Mouse (Mus musculus): ENCODE results near the gene Cntn5. TPM values are rescaled to one million over a fixed set of nuclear protein-coding genes. Genes with fewer than 3 reads are reported as not detected.
"Not testable (repeated sequence)": the region's sequence is repeated elsewhere in the genome, so short reads cannot be mapped to it uniquely, and the experiment has no call there.

Gene Cntn5
- polyA plus RNA-seq, 1 experiment from 2014 or later, result 13.4 TPM

DNA sequence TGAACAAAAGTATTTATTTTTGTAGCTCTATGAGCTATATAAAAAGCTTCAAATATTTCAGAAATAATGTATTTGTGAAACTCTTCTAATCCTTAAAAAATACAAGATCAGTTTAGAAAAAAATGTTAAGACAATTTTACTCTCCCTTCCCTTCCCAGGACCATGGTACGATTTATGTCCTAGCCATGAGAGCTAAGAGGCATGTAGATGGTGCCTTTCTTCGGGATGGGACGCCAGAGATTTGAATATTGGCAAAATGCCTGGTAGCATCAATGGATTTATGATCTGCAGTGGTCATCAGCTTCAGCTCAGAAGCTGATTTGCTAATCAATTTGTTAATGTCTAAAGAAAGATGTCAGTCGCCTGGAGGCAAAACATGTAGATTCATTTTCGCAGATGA, 258.6 kb downstream of the Cntn5 start:
- no peak overlapping the region for H3K27ac ChIP-seq (replicated peaks)

DNA sequence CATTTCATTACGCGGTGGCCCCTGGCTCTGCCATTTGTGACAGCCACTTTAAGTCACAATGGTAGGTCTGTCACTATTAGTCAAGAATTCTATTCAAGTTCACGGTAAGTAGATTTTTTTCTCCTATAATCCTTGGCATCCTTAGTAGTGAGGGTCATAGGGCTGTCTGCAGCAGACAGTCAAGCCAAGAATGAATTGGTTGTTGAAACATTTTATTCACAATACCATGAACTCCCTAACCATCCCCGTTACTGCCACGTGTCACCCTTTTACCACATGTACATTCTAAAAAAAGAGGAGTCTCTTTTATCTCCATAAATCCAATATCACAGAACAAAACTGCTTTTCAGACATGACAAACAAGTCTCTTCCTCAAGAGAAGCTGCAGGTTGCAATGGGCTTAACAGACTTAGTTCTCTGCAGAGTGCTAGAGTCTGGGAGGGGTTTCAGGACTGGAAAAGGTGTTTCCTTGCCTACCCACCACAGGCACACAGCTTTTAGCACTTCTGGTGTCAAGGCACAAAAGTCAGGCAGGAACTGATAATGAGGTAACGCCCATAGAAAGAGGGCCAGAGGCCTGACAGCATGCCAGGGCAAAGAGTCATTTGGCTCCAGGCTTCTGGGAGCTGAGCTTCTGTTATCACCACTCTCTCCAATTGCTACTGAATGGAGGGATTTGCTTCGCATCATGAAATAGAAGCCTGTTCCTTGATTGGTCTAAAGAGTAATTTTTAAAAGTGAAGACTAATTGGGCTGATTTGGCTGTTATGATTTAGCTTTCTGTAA, 259.3 kb downstream of the Cntn5 start:
- no peak overlapping the region for H3K4me3 ChIP-seq
- no peaks in the 10 kb centered on the region for H3K9me3 ChIP-seq
- H3K27ac ChIP-seq (replicated peaks), result no peak overlapping the region
- no peak; the same call in 1 of the 2 replicates for ATAC-seq (replicated peaks)
- no peaks in the 10 kb centered on the region for H3K36me3 ChIP-seq
- no peaks in the 10 kb centered on the region for H3K27me3 ChIP-seq
- 43% methylated on average over 7 of the region's 7 CpGs for WGBS
- no peaks in the 10 kb centered on the region for H3K4me1 ChIP-seq
- H3K9ac ChIP-seq (replicated peaks), result no peak overlapping the region
- no peak overlapping the region for H3K4me2 ChIP-seq (replicated peaks)

More for the DNA sequence above, 258.6 kb downstream of the Cntn5 start:
- H3K27me3 ChIP-seq, result no peaks in the 10 kb centered on the region
- no peak for ATAC-seq (replicated peaks)
- WGBS, result 81% methylated on average over 5 of the region's 5 CpGs
- no peaks in the 10 kb centered on the region for H3K9me3 ChIP-seq
- no peaks in the 10 kb centered on the region for H3K36me3 ChIP-seq
- no peak overlapping the region for H3K4me3 ChIP-seq
- no peaks in the 10 kb centered on the region for H3K4me1 ChIP-seq
- no peak overlapping the region for H3K9ac ChIP-seq (replicated peaks)
- H3K4me2 ChIP-seq (replicated peaks), result no peak overlapping the region

DNA sequence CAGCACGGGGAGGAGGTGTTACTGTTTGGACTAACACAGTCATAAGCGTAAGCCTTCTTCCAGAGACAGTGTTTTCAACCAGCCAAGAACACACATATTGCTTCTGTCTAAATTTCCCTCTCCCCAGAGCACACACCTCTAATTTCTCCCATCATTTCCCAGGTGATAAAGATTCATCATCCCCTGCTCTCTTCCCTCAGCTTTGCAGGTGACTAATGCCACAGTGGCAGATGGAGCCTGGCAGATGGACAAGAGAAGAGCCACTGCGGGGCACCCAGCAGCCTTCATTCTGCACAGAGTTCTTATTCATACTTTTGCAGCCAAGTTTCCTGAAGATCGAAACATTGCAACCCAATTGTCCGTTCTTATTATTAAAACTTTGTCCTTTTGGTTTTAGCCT, 286.5 kb downstream of the Cntn5 start:
- H3K9ac ChIP-seq (replicated peaks), result no peak overlapping the region
- H3K36me3 ChIP-seq, result no peaks in the 10 kb centered on the region
- 0 out of 2 replicates have a peak, but pooled peaks cover 4% of the 10 kb centered on the region for H3K4me1 ChIP-seq
- H3K9me3 ChIP-seq, result no peaks in the 10 kb centered on the region
- no peak overlapping the region for H3K4me2 ChIP-seq (replicated peaks)
- no peak overlapping the region for H3K4me3 ChIP-seq
- ATAC-seq (replicated peaks), result no peak; the same call in 1 of the 2 replicates
- no peak overlapping the region for H3K27ac ChIP-seq (replicated peaks)
- no peaks in the 10 kb centered on the region for H3K27me3 ChIP-seq
- 65% methylated on average over 5 of the region's 5 CpGs for WGBS

DNA sequence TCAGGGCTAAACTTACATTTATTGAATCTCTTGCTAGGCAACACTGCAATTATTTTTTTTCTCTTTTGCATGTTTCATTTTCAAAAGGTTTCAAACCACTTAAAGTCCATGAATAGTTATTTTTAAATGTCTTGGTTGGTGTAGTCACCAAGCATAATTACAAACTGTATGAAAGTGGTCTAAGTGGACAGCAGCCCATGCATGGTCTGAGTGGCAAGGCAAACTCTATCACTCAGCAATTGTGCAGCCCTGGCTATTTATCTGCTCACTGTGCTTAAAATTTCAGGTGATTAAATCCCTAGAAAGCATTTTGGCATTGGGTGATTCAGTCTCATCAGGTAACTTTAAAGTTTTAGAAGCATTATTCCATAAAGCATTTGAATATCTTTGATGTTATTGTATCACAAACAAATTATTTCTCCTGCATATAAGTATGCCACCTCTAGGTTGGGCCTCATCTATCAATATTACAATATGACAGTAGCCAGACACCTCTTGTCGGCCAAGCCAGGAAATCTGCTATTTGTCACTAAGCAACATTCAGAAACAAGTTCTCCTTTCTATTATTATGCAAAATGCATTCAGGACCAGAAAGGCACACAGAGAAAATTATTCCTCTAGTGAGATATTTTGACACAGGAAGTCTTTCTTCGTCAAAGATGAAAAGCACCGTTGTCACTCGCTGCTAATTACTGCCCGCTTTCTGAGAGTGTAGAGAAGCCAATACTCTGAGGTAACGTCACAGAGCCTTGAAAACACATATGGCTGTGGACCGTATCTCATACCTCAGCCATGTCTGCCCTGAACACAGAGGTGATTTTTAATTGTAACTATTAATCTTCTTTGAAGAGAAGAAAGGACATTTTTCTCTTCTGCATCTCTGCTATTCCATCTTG, 329.0 kb downstream of the Cntn5 start:
- no peak overlapping the region for H3K4me2 ChIP-seq (replicated peaks)
- no peaks in the 10 kb centered on the region for H3K9me3 ChIP-seq
- no peak overlapping the region for H3K4me3 ChIP-seq
- no peak overlapping the region for H3K27ac ChIP-seq (replicated peaks)
- no peaks in the 10 kb centered on the region for H3K36me3 ChIP-seq
- H3K9ac ChIP-seq (replicated peaks), result no peak overlapping the region
- H3K27me3 ChIP-seq, result no peaks in the 10 kb centered on the region
- WGBS, result 13% methylated on average over 7 of the region's 7 CpGs
- peaks cover 12% of the 10 kb centered on the region for H3K4me1 ChIP-seq
- ATAC-seq (replicated peaks), result peak; percentile 86

DNA sequence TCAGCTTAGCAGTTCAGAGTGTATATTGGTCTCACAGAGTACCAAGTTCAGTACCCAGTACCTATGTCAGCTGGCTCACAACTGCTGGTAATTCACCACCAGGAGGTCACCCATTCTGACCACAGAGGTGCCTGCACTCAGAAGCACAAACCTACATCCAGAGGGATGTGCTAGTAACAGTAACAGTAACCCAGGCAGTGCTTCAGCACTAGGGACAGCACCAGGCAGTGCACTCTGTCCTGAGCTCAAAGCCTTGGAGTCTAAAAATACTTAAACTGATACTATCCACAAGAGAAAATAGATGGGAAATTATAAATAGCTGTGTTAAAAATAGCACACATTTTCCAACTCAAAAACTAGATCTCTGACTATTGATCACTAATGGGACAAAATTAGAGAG, 334.7 kb downstream of the Cntn5 start:
- Histone ChIP-seq H3K27me3 (no peaks in the 10 kb centered on the region), H3K27ac (replicated peaks) (no peak overlapping the region), H3K9ac (replicated peaks) (no peak overlapping the region), H3K4me1 (no peaks in the 10 kb centered on the region), H3K36me3 (no peaks in the 10 kb centered on the region), H3K9me3 (no peaks in the 10 kb centered on the region), H3K4me2 (replicated peaks) (no peak overlapping the region), H3K4me3 (no peak overlapping the region)
- ATAC-seq (replicated peaks), result no peak

DNA sequence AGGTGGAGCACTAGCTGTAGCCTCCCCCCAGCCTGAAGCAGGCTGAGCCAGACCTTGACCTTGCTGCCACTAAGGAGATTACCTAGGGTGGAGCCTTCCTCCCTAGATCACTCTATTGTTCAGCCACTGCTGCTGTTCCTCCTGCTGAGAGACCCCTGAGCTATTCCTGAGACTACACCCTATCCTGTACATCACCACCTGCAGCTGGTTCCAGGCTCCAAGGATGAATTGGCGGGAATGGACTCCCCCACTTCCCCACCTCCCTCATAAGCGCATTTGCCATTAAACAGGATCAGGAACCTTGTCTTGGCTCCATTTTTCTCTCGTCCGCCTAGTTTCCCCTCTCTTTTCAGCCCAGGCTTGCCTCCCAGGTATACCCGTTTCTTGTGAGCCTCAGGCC, 363.7 kb downstream of the Cntn5 start:
- not testable (repeated sequence) for H3K4me2 ChIP-seq (replicated peaks); ATAC-seq (replicated peaks); H3K36me3 ChIP-seq; H3K9ac ChIP-seq (replicated peaks); H3K9me3 ChIP-seq; H3K27me3 ChIP-seq; H3K27ac ChIP-seq (replicated peaks); H3K4me3 ChIP-seq; H3K4me1 ChIP-seq
- 68% methylated on average over 5 of the region's 5 CpGs for WGBS

DNA sequence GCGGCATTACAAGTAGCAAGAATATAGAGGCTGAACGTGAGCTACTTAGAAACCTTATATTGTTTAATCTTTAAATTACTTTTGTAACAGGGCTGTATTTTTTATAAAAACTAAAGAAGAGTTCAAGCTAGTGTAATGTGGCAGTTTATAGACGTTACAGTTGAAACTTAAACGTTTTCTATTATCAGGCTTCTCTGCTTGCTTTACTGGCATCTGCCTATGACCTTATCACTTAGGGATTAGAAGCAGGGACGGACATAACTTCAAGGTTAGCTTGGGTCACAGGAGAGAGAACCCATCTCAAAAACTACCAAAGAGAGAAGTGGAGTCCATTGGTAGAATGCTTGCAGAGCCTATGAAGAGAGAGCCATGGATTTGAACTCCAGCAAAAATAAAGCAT, 372.3 kb downstream of the Cntn5 start:
- Histone ChIP-seq H3K4me3 (no peak overlapping the region), H3K27me3 (no peaks in the 10 kb centered on the region), H3K4me2 (replicated peaks) (no peak overlapping the region), H3K27ac (replicated peaks) (no peak overlapping the region), H3K9me3 (no peaks in the 10 kb centered on the region), H3K36me3 (no peaks in the 10 kb centered on the region), H3K9ac (replicated peaks) (no peak overlapping the region), H3K4me1 (peaks cover 14% of the 10 kb centered on the region)
- 88% methylated on average over 5 of the region's 5 CpGs for WGBS
- ATAC-seq (replicated peaks), result no peak

DNA sequence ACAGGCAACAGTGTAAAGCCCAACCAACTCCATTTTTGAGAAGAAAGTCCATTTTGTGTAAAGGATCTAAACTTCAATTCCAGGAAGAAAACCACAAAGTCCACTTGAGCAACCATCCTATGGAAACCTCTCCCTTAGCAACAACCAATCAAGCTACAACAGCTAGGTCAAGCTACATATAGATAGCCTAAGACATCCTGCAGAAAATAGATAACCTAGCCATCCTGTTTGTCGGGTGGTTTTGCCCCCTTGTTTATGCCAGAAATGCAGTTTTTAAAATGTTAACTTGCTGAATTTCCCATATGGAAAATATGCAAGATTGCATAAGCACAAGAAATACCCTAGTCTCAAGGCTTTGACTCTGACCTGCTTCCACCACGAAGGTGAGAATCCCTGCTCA, 373.5 kb downstream of the Cntn5 start:
- no peak for ATAC-seq (replicated peaks)
- WGBS, result 87% methylated on average over 2 of the region's 2 CpGs
- no peak overlapping the region for H3K27ac ChIP-seq (replicated peaks)
- H3K4me3 ChIP-seq, result no peak overlapping the region
- no peaks in the 10 kb centered on the region for H3K27me3 ChIP-seq
- no peaks in the 10 kb centered on the region for H3K9me3 ChIP-seq
- H3K4me2 ChIP-seq (replicated peaks), result no peak overlapping the region
- peaks cover 17% of the 10 kb centered on the region for H3K4me1 ChIP-seq
- H3K9ac ChIP-seq (replicated peaks), result no peak overlapping the region
- no peaks in the 10 kb centered on the region for H3K36me3 ChIP-seq

DNA sequence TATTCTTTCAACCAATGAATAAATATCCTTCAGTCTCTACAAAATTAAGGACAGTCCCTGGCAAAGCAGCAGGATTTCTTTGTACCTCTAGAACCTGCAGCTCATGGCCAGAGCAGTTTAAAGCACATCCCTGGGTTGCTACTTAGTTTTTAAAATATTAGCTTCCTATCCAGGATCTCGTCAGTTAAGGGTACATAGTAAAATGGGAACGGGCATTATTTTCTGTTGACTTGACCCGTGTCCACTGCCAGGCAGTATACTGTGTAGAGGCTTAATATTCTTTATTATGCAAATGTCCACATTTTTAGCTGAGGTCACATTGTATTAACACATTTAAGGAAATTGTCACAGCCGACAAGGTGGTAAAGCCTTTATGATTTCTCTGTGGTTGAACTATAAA, 375.0 kb downstream of the Cntn5 start:
- Histone ChIP-seq H3K4me1 (peaks cover 17% of the 10 kb centered on the region), H3K9me3 (no peaks in the 10 kb centered on the region), H3K36me3 (no peaks in the 10 kb centered on the region), H3K27ac (replicated peaks) (no peak overlapping the region), H3K27me3 (no peaks in the 10 kb centered on the region), H3K9ac (replicated peaks) (no peak overlapping the region), H3K4me3 (no peak overlapping the region), H3K4me2 (replicated peaks) (no peak overlapping the region)
- ATAC-seq (replicated peaks), result 0 out of 2 replicates have a peak, but pooled peaks have one; percentile 35
- WGBS, result 6% methylated on average over 4 of the region's 4 CpGs

DNA sequence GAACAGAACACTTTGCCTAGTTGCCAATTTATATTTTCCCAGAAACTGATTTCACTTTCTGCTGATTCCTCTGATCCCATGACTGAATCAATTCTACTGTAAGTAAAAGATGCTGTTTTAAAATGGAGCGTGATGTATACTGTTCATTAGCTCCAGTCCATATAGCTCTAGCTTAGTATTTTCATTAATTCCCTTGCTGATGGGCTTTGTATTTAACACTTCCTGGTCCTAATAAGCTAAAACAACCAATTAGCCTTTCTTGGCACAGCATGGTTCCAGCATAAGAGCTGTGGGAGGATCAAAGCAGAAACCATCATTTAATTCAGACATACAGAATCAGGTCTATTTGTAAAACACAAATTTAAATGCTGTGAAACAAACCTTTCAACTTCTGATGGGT, 375.5 kb downstream of the Cntn5 start:
- no peak overlapping the region for H3K4me3 ChIP-seq
- no peaks in the 10 kb centered on the region for H3K9me3 ChIP-seq
- WGBS, result 3% methylated on average over 1 of the region's 1 CpGs
- no peak overlapping the region for H3K9ac ChIP-seq (replicated peaks)
- peak; percentile 78 for ATAC-seq (replicated peaks)
- H3K4me2 ChIP-seq (replicated peaks), result no peak overlapping the region
- H3K27ac ChIP-seq (replicated peaks), result no peak overlapping the region
- no peaks in the 10 kb centered on the region for H3K36me3 ChIP-seq
- H3K27me3 ChIP-seq, result no peaks in the 10 kb centered on the region
- H3K4me1 ChIP-seq, result peaks cover 17% of the 10 kb centered on the region

DNA sequence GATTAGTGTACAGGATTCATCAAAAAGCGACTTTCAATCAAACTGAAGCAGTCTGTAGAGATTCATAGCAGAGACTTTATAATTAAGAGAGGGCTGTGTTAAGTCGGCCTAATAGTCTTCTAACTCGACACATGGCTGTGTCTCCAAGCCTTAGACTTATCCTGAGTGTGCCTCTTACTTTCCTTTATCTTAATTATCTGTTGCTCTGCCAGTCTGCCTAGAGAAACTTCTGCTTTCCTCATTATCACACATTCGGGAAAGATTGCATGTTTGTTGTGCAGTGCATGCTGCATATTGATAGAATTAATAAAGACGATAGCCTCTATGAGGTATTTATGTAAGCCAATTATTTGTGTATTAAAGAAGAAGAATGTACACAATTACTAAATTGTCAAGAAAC, 375.9 kb downstream of the Cntn5 start:
- peak; percentile 30; the same call in 1 of the 2 replicates for ATAC-seq (replicated peaks)
- H3K9me3 ChIP-seq, result no peaks in the 10 kb centered on the region

DNA sequence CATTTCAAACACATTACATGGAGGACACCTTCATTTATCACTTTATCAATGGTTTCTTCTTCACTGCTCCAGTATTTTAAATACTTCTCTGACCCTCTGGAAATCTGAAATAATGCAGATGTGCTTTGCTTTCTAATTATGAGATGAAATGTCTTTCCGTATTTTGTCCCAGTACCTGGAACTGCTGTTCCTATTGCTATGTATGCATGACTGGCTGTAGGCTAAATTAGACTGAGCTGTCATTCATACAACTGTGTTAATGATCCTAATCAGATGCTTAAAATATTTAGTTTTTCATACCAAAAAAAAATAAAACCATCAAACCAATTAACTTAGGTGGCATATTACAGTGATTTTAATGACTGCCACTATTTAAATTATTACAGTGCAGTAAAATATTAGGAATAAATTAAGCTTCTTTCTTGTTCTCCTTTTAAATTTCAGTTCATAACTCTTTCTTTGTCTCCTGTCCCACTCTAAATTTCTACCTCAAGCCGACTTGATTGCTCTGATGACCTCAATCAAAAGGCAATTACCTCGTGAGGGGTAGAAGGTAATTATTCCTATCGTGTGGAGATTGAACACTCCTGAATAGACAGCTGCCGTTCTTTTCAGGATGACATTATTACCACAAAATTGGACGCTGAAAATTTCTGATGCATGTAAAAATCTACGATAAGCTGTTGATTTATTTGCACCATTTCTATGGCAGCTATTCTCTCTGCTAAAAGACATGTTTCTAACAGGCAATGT, 378.5 kb downstream of the Cntn5 start:
- no peaks in the 10 kb centered on the region for H3K27me3 ChIP-seq
- no peak overlapping the region for H3K4me3 ChIP-seq
- no peak overlapping the region for H3K9ac ChIP-seq (replicated peaks)
- H3K4me2 ChIP-seq (replicated peaks), result no peak overlapping the region
- H3K36me3 ChIP-seq, result no peaks in the 10 kb centered on the region
- 10% methylated on average over 7 of the region's 7 CpGs for WGBS
- ATAC-seq (replicated peaks), result no peak; the same call in 1 of the 2 replicates
- H3K27ac ChIP-seq (replicated peaks), result no peak overlapping the region
- H3K4me1 ChIP-seq, result peaks cover 17% of the 10 kb centered on the region
- no peaks in the 10 kb centered on the region for H3K9me3 ChIP-seq

More for the DNA sequence above, 375.9 kb downstream of the Cntn5 start:
- H3K36me3 ChIP-seq, result no peaks in the 10 kb centered on the region
- H3K27ac ChIP-seq (replicated peaks), result no peak overlapping the region
- no peak overlapping the region for H3K4me2 ChIP-seq (replicated peaks)
- no peak overlapping the region for H3K9ac ChIP-seq (replicated peaks)
- H3K4me3 ChIP-seq, result no peak overlapping the region
- no peaks in the 10 kb centered on the region for H3K27me3 ChIP-seq
- 18% methylated on average over 5 of the region's 5 CpGs for WGBS
- peaks cover 17% of the 10 kb centered on the region for H3K4me1 ChIP-seq

Data from forebrain, embryonic 15.5 days (tissue).